ENCODE assay signal across 23 mouse cellular contexts in the genomic region with DNA sequence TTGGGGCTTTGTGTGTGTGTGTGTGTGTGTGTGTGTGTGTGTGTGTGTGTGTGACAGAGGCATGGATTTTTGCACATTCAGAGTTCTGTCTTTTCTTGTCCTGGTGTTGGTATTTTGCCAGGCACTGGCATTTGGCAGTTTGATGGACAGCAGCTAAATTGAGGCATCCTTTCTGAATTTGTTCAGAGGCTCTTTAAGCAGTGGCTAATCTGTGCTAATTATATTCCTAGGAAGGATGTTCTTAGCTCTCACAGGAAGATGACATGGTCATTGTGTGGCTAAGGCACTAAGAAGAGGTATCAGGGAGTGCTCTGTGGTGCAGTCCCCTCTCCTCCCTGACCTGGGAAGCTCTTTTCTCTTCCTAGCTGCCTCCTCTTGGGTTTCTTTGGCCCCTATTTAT.
DNase-seq lines count a peak whose midpoint lies in the region; ATAC-seq lines count a peak whose summit lies in the region.
"Had no signal": no experiment of that assay in that cellular context is flagged by ENCODE, and none has a peak within 500 bp of the region (broad histone marks: within the 10 kb centered on the region; RNA-seq: fewer than 3 reads in every experiment).

No protein-coding gene starts in this region.

- peaks cover 84% of the 10 kb centered on the region for H3K36me3 ChIP-seq in megakaryocyte, embryonic 14.5 days (replicated peaks; ENCODE audit: low read length)
- no peaks in the 10 kb centered on the region for H3K36me3 ChIP-seq in forebrain, embryonic 12.5 days (replicated peaks)
- H3K36me3 ChIP-seq: embryonic facial prominence, embryonic 15.5 days; limb, embryonic 10.5 days; neural tube, embryonic 13.5 days; stomach, embryonic 15.5 days had no signal

- no peak for ATAC-seq in megakaryocyte, adult 5-6 weeks (ENCODE audit: poor library complexity, severe bottlenecking)
- ATAC-seq in forebrain, embryonic 12.5 days (ENCODE audit: low FRiP score) = peak; percentile 27; the same call in 1 of the 2 replicates
- ATAC-seq: activated CD4-positive, CD25-positive, alpha-beta regulatory T cell, adult 4 months; Patski had no signal

- H3K9ac ChIP-seq in forebrain, embryonic 12.5 days = no peak overlapping the region
- H3K9ac ChIP-seq: embryonic facial prominence, embryonic 15.5 days; heart, embryonic 12.5 days; neural tube, embryonic 13.5 days; stomach, embryonic 15.5 days had no signal

- intact Hi-C loops in heart, postnatal 36 days (cut with DNase I) = no loop called here

- peak overlapping the region; percentile 65 for H3K4me3 ChIP-seq in megakaryocyte, embryonic 14.5 days (replicated peaks)
- no peak overlapping the region for H3K4me3 ChIP-seq in forebrain, embryonic 12.5 days (replicated peaks)
- H3K4me3 ChIP-seq: embryonic facial prominence, embryonic 15.5 days; heart, embryonic 12.5 days; limb, embryonic 10.5 days; neural tube, embryonic 13.5 days; stomach, embryonic 15.5 days had no signal

- no peaks in the 10 kb centered on the region for H3K27me3 ChIP-seq in megakaryocyte, embryonic 14.5 days (replicated peaks)
- H3K27me3 ChIP-seq in forebrain, embryonic 12.5 days = no peaks in the 10 kb centered on the region; the same call in 1 of the 2 replicates
- H3K27me3 ChIP-seq: embryonic facial prominence, embryonic 15.5 days; heart, embryonic 12.5 days; neural tube, embryonic 13.5 days; Patski; stomach, embryonic 15.5 days had no signal

- H3K9me3 ChIP-seq in megakaryocyte, embryonic 14.5 days = peaks cover 11% of the 10 kb centered on the region
- H3K9me3 ChIP-seq in forebrain, embryonic 12.5 days = no peaks in the 10 kb centered on the region
- H3K9me3 ChIP-seq: embryonic facial prominence, embryonic 15.5 days; heart, embryonic 12.5 days; limb, embryonic 10.5 days; neural tube, embryonic 13.5 days; stomach, embryonic 15.5 days had no signal

- peaks cover 90% of the 10 kb centered on the region for H3K4me1 ChIP-seq in megakaryocyte, embryonic 14.5 days
- peaks cover 6% of the 10 kb centered on the region; the same call in 1 of the 2 replicates for H3K4me1 ChIP-seq in forebrain, embryonic 12.5 days
- H3K4me1 ChIP-seq: neural tube, embryonic 13.5 days; stomach, embryonic 15.5 days had no signal

- peak; percentile 45 for DNase-seq in heart, adult 11 months
- DNase-seq in heart, postnatal 36 days = no peak
- peak; percentile 16 for DNase-seq in 416B (ENCODE audit: low read depth)
- no peak for DNase-seq in spleen, postnatal 10 days (ENCODE audit: low spot score in 2 of 2)
- DNase-seq in gastrocnemius, postnatal 4 days (ENCODE audit: low spot score in 2 of 2) = no peak
- DNase-seq: adrenal gland, postnatal 25 days; cerebellum, adult 9-10 months; embryo, embryonic 11 days; gastrocnemius, postnatal 14 days; lung, adult 2 months; spleen, adult 18-20 months had no signal

- no peak overlapping the region for H3K4me2 ChIP-seq in forebrain, embryonic 12.5 days
- H3K4me2 ChIP-seq: embryonic facial prominence, embryonic 15.5 days; heart, embryonic 12.5 days; liver, embryonic 11.5 days; neural tube, embryonic 13.5 days; stomach, embryonic 15.5 days had no signal

- no peak overlapping the region for H3K27ac ChIP-seq in forebrain, embryonic 12.5 days
- H3K27ac ChIP-seq: embryonic facial prominence, embryonic 15.5 days; limb, embryonic 10.5 days; macrophage; neural tube, embryonic 13.5 days; stomach, embryonic 15.5 days had no signal

Comparison
In these comparisons a context has a peak if more than half of its experiments do, and no peak if none do; other contexts are left out.
1. DNase-seq: peak in heart, adult 11 months (single experiment) and 416B (single experiment); none in heart, postnatal 36 days (0 of 2), spleen, postnatal 10 days (0 of 2) and gastrocnemius, postnatal 4 days (0 of 2).